Mouse (Mus musculus): ENCODE measurements around the gene Sowahc.
A peak's percentile ranks its signal among the peaks of the same experiment; 100 is the strongest.

Sowahc gene

GRCm38 (mm10) chr10:59221473-59222270 lies at the start of gene Sowahc, which contains the start of gene Sept10:
Gene Sowahc, plus strand, starts transcription at chr10:59221953.
Gene Sept10, minus strand, starts transcription at chr10:59221847.
- DNase-seq (ENCODE audit: low spot score): peak; percentile 95

- DNase-seq (ENCODE audit: low spot score): no peak
Observed at GRCm38 (mm10) chr10:59172539-59172938, 49.2 kb upstream of the Sowahc start.

- no peak for DNase-seq (ENCODE audit: low spot score)
Observed at GRCm38 (mm10) chr10:59179620-59180019, 42.1 kb upstream of the Sowahc start.

- DNase-seq (ENCODE audit: low spot score): no peak
Observed at GRCm38 (mm10) chr10:59182306-59182705, 39.4 kb upstream of the Sowahc start.

- no peak for DNase-seq (ENCODE audit: low spot score)
Observed at GRCm38 (mm10) chr10:59194891-59195290, 26.9 kb upstream of the Sowahc start.

- DNase-seq (ENCODE audit: low spot score): no peak
Observed at GRCm38 (mm10) chr10:59196763-59197162, 25.0 kb upstream of the Sowahc start.

- no peak for DNase-seq (ENCODE audit: low spot score)
Observed at GRCm38 (mm10) chr10:59200011-59200410, 21.7 kb upstream of the Sowahc start.

- no peak for DNase-seq (ENCODE audit: low spot score)
Observed at GRCm38 (mm10) chr10:59220824-59221472, 805 bp upstream of the Sowahc start.

GRCm38 (mm10) chr10:59222271-59223101 lies 733 bp downstream of the Sowahc start:
- peak; percentile 5 for DNase-seq (ENCODE audit: low spot score)

GRCm38 (mm10) chr10:59223301-59223700 lies 1.5 kb downstream of the Sowahc start:
- DNase-seq (ENCODE audit: low spot score): no peak

- DNase-seq (ENCODE audit: low spot score): no peak
Observed at GRCm38 (mm10) chr10:59223890-59224289, 2.1 kb downstream of the Sowahc start.

- no peak for DNase-seq (ENCODE audit: low spot score)
Observed at GRCm38 (mm10) chr10:59225137-59225536, 3.4 kb downstream of the Sowahc start.

- DNase-seq (ENCODE audit: low spot score): no peak
Observed at GRCm38 (mm10) chr10:59229205-59229820, 7.6 kb downstream of the Sowahc start.

GRCm38 (mm10) chr10:59235227-59235626 lies 13.5 kb downstream of the Sowahc start:
- DNase-seq (ENCODE audit: low spot score): no peak

GRCm38 (mm10) chr10:59235847-59236246 lies 14.1 kb downstream of the Sowahc start:
- no peak for DNase-seq (ENCODE audit: low spot score)

GRCm38 (mm10) chr10:59236486-59236885 lies 14.7 kb downstream of the Sowahc start:
- DNase-seq (ENCODE audit: low spot score): no peak

GRCm38 (mm10) chr10:59237757-59238156 lies 16.0 kb downstream of the Sowahc start:
- no peak for DNase-seq (ENCODE audit: low spot score)

GRCm38 (mm10) chr10:59241141-59241541 lies 19.4 kb downstream of the Sowahc start:
- no peak for DNase-seq (ENCODE audit: low spot score)

GRCm38 (mm10) chr10:59249531-59249930 lies 27.8 kb downstream of the Sowahc start:
- no peak for DNase-seq (ENCODE audit: low spot score)

GRCm38 (mm10) chr10:59250679-59251078 lies 28.9 kb downstream of the Sowahc start:
- DNase-seq (ENCODE audit: low spot score): no peak

- no peak for DNase-seq (ENCODE audit: low spot score)
Observed at GRCm38 (mm10) chr10:59251980-59252379, 30.2 kb downstream of the Sowahc start.

GRCm38 (mm10) chr10:59252396-59252795 lies 30.6 kb downstream of the Sowahc start:
- no peak for DNase-seq (ENCODE audit: low spot score)

All from yolk sac, embryonic 10.5 days (tissue).